Mouse (Mus musculus) MEL-GATA-1-ER (cell line): ENCODE results near the gene Wnk4.

Experiments
- DNase-seq: peaks from one replicate; pipeline ENCODE4 v3.0.0-alpha.2; 2012; ENCODE audit warnings: low read depth; ENCODE audit errors: extremely low read depth

Wnk4 gene

DNA sequence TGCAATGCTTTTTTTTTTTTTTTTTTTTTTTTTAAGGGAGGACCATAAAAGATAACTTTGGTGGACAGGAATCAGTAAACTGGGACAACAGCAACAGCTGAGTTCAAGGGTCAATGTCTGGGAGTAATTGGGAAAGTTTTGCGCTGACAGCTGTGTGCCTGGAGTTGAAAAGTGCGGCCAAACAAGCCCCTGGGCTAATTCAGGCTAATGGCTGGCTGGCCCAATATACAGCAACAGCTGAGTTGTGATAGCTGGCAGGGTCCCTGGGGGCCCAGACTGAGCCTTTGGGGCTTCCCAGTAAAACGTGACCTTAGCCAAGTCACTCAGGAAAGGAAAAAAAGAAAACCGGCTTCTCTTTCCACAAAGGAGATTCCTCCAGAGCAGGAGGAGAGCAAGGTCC, 15.3 kb upstream of the Wnk4 start:
- no peak for DNase-seq

DNA sequence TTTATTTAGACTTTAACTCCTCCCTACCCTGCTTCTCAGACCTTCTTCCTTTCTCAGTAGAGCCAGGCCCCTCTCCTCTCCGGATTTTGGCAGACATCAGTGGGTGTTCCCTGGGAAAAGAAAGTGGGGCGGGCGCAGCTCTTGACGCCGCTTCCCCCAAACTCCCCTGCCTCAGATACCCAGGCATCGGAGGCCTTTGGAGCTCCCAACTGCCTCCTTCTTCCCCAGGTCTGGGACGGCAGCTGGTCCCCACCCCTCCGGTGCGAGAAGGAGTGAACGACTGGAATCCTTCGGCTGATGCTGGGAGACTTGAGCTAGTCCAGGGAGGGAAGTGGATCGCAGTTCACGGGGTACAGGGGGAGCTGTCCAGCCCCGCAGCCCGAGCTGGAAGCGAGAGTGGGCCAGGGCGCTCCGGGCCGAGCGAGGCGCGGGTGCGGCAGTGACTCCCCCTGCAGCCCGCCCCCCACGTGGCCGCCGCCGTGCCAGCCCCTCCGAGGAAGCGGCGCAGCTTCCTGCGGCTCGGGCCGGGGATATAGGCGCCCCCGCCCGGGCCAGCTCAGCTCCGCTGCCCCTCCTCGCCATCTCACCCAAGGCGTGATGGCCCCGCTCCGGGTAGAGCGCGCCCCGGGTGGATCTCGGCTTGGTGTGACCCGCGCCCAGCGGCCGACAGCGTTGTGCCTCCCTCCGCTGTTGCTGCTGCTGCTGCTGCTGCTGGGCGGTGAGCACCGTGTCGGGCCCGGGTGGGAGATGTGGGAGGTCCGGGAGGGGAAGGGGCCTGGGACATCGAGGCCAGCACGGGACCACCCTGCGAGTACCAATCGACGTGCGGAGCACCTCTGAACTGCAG, 14.3 kb upstream of the Wnk4 start, which contains the start of gene Ramp2:
Ramp2 (plus strand) TSS at position 174 of the 847 bp plus-strand sequence.
- no peak for DNase-seq

DNA sequence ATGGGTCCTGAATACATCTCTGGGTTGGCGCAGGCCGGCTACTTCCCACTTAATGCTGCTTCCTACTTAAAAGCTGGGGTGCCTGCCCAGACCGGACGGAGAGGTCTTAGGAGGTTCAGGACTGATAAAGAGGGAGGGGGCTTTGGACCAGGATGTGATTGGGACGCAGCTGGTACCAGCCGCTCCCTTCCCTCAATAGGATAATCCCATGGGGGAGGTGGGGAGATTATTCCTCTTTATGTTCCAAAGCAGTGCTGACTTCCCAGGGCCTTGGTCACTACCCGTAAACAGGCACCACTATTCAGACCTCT, 13.7 kb upstream of the Wnk4 start:
- DNase-seq: no peak

DNA sequence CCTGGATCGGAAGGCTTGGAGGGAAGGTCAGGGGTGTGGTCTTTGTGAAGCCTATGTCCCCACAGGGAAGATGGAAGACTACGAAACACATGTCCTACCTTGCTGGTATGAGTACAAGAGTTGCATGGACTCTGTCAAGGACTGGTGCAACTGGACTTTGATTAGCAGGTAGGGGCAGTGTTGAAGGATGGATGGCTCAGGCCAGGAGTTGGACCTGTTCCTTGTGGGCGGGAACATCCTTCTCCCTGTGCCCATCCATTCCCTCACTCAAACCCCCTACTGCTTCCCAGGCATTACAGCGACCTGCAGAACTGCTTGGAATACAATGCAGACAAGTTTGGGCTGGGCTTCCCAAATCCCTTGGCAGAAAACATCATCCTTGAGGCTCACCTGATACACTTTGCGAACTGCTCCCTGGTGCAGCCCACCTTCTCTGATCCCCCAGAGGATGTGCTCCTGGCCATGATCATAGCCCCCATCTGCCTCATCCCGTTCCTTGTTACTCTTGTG, 12.8 kb upstream of the Wnk4 start:
- DNase-seq: no peak

DNA sequence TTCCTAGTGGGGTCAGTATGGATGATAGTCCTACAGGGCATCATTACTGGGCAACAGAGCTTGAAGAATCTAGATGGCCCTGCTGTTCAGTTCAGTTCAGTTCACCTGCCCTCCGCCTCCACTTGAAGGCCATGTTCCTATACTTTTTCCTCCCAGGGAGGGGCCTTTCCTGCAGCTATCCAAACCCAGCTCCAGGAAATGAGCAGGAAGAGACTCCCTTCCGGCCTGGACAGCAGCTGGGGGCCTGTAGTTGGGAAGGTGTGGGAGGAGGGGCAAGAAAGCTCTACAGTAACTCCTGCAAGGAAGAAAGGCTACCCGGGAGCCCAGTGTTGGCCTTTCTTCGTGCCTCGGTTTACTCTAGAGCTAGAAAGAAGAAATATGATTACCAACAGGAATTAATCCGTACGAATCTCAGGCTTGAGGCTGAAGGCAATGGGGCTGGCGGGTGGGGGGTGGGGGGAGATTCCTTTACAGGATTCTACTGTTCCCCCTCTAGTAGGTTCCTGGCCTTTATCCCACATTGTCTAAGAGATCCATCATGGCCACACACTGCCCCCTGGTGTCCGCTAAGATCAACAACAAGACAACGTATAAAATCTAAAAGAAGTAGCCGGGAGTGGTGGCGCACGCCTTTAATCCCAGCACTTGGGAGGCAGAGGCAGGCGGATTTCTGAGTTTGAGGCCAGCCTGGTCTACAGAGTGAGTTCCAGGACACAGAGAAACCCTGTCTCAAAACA, 11.9 kb upstream of the Wnk4 start:
- DNase-seq: no peak

DNA sequence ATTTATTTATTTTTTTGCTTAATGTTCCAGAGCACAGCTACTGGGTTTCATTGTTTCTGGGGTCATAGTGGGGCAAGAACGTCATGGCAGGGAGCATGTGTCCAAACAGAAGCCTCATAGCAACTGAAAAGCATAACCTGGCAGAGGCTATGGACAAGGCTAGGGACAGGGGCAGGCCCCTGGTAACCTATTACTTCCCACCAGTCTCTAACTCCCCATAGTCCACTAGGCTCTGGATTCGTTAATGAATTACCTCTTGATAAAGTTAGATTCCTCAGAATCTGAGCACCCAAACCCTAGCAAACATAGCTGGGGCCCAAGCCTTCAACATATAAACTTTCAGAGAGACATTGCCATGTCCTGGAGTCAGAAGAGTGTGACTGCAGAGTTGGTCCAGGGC, 9.3 kb upstream of the Wnk4 start:
- DNase-seq: no peak

DNA sequence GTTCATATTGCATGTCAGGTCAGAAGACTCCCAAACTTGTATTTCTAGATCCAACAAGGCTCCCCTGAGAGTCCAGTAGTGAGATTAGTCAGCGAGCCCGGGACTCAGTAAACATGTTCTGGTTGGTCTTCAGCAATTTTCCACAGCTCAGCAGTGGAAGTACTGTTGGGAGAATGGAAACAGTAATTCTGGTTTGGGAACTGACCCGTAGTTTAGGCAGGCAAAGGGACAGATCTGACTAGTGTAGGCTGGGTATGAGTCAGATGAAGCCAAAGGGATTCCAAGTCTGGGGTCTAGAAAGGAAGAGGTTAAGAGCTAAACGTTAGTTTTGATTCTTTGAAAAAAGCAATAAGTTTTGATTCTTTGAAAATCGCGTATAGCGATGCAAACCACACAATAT, 7.4 kb upstream of the Wnk4 start:
- no peak for DNase-seq

DNA sequence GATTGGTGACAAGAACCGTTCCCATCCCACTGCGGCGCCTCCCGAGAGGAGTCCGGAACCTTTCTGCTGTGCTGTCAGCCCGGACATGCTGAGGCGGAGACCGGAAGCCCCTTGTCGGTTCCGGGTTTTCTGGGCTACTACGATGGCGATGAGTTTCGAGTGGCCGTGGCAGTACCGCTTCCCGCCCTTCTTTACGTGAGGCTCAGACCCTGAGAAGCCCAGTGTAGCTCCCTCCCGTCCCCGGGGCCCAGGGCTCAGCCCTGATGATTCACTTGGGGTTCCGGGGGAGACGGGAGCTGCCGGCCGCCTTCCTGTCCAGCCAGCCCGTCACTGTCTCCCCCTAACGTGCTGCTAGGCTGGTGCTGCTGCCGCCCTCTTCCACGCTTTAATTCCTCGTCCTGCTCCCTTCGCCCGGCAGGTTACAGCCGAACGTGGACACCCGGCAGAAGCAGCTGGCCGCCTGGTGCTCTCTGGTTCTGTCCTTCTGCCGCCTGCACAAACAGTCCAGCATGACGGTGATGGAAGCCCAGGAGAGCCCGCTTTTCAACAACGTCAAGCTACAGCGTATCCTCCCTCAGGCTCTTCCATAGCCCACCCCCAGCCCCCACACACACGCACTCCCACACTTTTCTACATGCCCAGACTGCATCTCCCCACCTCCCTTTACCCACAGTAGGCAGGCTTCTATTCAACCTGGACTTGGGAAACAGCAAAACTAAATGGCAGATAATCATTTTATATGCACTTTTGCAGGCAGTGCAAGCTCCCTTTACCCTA, 6.6 kb upstream of the Wnk4 start, which contains the start of gene Vps25:
Vps25 (plus strand) TSS at position 95 of the 777 bp plus-strand sequence.
- peak; percentile 81 for DNase-seq

DNA sequence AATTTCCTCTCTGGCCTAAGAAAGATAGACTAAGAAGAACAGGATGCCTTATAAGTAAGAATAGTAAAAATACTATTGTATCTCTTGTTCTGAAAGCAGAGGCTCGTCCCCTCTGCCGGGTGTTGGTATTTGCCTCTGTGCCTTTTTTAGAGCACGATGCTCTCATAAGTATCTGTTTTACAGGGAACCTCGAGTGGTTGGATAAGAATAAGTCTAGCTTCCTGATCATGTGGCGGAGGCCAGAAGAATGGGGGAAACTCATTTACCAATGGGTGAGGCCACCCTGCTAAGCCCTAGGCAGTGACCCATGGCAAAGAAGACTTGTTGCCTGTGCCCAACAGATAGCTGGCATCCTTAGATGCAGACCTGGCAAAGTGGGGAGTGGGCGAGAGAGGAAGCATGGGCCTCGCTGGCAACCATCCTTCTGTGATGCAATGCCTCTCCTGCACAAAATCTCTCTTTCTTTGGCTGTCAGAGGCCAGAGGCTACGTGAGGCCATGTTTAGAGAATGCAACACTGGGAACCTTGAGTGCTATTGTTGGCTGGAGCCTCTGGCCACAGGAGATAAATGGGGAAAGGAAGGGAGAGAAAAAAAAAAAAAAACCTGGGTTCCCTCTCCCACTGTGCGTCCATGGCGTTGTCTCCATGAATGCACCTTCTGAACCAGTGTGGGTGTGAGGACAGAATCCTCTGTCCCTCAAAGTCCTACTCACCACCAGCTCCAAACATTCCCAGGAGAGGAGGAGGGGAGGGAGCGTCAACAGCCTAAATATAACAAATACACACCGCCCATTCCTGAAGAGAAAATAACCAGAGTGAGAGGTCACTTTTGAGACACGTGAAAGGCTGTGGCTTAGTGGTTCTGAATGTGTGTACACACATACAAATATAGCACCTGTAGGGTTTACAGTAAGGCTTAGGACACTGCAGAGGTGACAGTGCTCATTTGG, 4.3 kb upstream of the Wnk4 start:
- DNase-seq: no peak

DNA sequence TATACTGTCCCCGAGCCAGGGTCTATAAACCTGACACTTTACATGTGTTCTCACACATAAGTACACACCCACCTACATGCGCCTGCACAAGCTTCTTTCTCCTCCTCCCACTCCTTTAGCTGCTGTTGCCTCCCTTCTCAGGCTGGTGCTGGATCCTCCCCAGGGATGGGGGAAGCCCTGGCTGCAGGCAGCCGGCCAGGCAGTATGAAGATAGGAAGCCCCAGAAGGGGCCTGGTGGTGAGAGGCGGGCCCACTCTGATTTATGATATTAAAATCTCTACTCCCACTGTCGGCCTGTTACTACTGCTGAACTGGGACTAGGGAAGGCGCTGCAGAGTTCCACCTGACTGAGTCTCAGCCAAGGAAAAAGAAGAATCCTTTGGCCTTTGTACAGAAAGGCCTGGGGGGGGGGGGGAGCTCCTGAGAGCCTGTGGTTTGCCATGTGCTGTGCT, 1.1 kb upstream of the Wnk4 start:
- DNase-seq: no peak

DNA sequence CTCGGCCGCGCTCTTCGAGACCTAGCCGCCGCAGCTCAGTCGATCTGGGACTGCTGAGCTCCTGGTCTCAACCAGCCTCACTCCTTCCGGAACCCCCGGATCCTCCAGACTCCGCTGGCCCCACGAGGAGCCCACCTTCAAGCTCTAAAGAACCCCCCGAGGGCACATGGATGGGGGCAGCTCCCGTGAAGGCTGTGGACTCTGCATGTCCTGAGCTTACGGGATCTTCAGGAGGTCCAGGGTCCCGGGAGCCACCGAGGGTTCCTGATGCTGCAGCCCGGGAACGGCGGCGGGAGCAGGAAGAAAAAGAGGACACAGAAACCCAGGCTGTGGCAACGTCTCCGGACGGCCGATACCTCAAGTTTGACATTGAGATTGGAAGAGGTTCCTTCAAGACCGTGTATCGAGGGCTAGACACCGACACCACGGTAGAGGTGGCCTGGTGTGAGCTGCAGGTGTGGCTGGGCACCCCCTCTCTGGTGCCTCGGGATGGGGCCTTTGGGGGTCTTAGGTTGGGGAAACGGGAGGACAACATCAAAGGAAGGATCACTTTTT, 536 bp downstream of the Wnk4 start:
- DNase-seq: no peak

DNA sequence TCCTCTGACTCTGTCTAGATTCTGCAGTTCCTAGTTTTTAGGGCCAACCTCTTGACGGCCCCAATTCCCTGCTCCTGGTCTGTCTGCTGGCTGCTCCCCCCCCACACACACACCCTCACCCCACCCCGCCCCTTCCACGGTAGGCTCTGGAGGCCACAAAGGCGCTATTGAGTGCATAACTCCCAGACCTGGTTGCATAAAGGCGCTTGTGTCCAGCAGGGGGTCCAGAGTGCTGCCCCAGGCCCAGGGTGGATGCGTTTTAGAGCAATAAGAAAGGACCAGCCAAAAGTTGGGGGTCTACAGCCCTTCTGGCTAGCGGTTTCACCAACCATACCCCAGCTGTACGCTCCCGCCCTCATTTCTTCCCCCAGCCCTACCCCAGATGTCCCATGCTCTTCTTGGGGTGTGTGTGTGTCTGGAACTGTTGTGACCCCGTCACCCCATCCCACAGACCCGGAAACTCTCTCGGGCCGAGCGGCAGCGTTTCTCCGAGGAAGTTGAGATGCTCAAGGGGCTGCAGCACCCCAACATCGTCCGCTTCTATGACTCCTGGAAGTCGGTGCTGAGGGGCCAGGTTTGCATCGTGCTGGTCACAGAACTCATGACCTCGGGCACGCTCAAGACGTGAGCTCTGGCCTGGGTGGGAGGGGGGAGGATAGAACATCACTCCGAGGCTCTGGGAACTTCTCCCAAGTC, 2.1 kb downstream of the Wnk4 start:
- DNase-seq: no peak

DNA sequence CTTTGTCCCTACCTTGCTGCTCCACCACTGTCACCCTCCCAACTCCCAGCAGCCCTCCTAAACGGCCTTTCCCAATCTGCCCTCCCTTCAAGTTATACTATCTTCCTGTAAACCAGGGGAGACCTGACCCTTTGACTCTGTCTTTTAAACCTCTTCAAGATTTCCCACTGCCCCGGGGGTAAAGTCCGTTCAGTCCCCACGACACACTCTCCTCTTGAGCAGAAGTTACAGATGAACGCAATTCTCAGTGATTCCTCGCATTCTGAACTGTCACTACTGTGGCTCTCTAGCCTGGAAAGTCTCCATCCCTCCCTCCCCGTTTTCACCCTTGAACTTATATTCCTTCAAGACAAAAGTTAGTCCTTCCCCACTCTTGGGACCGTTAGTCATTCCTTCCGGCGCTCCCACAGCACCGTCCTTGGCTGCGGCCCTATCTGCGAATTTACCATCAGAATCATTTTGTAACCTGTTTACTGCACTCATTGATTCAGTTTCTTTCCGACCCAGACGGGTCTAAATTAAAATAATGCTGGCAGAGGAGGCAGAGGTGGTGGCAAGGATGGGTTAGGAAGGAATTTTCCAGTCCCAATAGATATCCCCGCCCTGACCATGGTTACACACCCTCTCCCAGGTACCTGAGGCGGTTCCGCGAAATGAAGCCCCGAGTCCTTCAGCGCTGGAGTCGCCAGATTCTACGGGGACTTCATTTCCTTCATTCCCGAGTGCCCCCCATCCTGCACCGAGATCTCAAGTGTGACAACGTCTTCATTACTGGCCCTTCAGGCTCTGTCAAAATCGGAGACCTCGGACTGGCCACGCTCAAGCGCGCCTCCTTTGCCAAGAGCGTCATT, 3.0 kb downstream of the Wnk4 start:
- DNase-seq: no peak

DNA sequence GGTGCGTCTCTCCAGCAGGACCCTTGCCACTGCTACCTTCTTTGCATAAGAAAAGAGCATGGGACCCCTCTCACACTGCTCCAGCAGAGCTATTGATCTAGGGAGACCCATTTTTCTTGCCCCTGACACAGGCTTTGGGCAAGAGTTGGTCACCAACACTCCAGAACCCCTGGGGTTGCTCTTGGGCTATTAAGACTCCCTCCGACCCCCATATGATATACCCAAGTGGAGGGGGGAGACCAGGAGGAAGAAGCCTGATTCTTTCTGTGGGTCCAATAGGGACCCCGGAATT, 3.6 kb downstream of the Wnk4 start:
- no peak for DNase-seq

DNA sequence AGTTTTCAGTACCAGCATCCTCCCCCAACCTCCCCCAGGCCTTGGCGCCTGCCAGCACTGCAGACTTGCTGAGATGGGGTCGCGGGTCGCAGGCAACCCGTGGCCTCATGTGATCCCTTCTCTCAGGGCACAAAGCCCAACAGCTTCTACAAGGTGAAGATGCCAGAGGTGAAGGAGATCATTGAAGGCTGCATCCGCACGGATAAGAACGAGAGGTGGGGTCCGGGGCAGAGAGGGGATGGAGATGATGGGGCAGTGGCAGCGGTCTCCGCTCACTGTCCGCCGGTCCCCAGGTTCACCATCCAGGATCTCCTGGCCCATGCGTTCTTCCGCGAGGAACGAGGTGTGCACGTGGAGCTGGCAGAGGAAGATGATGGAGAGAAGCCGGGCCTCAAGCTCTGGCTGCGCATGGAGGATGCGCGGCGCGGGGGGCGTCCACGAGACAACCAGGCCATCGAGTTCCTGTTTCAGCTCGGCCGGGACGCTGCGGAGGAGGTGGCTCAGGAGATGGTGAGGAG, 4.6 kb downstream of the Wnk4 start:
- no peak for DNase-seq

DNA sequence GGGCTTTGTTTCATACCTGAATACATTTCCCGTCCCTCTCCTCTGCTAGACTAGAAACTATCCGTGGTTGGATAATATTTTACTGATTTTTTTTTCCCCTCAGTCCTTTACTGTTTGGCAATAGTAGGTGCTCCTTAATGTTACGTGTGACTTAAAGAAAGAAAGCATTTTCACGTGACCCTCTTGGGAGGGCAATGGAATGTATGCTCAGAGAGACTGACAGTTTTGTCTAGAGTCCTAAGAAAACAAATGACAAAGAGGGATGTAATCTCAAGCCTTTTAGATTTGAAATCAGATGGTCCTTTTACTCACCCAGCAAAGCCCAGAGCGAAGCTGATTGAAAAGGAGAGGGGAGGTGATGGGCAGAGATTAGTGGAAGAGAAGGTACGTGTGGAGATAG, 5.5 kb downstream of the Wnk4 start:
- no peak for DNase-seq

DNA sequence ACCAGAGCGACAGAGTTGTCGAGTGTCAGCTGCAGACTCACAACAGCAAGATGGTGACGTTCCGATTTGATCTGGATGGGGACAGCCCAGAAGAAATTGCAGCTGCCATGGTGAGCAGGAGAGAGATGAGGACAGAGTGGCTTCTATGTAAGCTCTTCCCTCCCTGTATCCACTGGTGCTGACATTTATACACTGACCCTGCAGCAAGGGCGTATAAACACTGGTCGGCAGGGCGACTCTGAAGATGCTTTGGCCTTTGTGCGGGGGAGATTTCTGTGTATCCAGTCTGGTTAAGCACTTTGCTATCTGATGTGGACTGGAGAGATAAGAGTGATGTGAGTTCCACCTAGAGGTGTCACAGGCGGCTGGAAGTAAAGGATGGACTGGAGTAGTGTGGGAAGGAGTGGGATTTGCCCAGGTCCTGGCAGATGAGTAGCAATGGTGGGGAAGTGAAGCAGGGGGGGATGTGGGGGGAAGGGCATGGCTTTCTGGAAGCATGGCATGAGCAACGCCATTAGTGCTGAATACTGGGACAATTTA, 9.3 kb downstream of the Wnk4 start:
- DNase-seq: no peak

DNA sequence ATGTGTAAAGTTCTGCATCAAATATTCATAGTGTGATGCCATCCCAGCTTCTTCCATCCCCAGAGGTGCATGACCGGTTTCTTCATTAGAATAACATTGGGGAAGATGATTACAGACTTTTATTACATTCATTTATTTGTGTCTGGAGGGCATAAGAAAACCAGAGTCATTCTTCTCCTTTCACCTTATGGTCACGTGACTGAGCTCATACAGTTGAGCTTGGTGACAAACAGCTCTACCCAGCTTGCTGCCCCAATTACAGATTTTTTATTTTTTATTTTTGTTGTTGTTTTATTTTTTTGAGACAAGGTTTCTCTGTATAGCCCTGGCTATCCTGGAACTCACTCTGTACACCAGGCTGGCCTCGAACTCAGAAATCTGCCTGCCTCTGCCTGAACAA, 12.1 kb downstream of the Wnk4 start:
- no peak for DNase-seq

DNA sequence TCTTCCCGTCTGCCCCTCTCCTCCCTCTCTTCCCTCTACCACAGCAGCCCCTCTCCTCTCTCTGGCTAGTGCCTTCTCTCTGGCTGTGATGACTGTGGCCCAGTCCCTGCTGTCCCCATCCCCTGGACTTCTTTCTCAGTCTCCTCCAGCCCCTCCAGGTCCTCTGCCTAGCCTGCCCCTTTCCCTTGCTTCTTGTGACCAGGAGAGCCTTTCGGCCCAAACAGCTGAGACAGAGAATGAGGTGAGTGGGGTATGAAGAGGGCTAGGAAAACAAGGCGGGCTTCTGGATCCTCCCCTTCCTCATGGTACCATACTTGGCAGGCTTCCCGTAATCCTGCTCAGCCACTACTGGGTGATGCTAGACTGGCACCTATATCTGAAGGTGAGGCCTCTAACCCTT, 14.9 kb downstream of the Wnk4 start:
- no peak for DNase-seq
